Mouse (Mus musculus) G1E-ER4 (cell line): ENCODE data around the gene Fchsd2. TPM values are rescaled to one million over a fixed set of nuclear protein-coding genes. Genes with fewer than 3 reads are reported as not detected.

Experiments
- GATA1 ChIP-seq: IDR thresholded peaks from one replicate; pipeline ENCODE4 v1.8.0; 2012; ENCODE audit warnings: low read length, inconsistent platforms
- polyA plus RNA-seq: library from polyadenylated mRNA; stranded (reverse); fragments of >175 nt; gene quantifications from 2 replicates; pipeline ENCODE4 v1.2.3, GENCODE M21; 2012

Gene Fchsd2
- polyA plus RNA-seq, 1 experiment: 1.5 TPM

- no peak for TF ChIP-seq GATA1
Observed at GRCm38 (mm10) chr7:101296252-101297022, 203.8 kb downstream of the Fchsd2 start.

GRCm38 (mm10) chr7:101297023-101297405, 204.4 kb downstream of the Fchsd2 start:
- TF ChIP-seq GATA1: no peak

GRCm38 (mm10) chr7:101298375-101298774, 205.7 kb downstream of the Fchsd2 start:
- no peak for TF ChIP-seq GATA1

GRCm38 (mm10) chr7:101301361-101301880, 208.8 kb downstream of the Fchsd2 start:
- TF ChIP-seq GATA1: no peak

GRCm38 (mm10) chr7:101301881-101302456, 209.3 kb downstream of the Fchsd2 start, which contains the start of gene Atg16l2:
Gene Atg16l2 (minus strand): TSS chr7:101302251.
- no peak for TF ChIP-seq GATA1

- TF ChIP-seq GATA1: no peak
Observed at GRCm38 (mm10) chr7:101302691-101303090, 210.0 kb downstream of the Fchsd2 start.

GRCm38 (mm10) chr7:101306841-101307240, 214.2 kb downstream of the Fchsd2 start:
- no peak for TF ChIP-seq GATA1

- no peak for TF ChIP-seq GATA1
Observed at GRCm38 (mm10) chr7:101309985-101310326, 217.3 kb downstream of the Fchsd2 start.

GRCm38 (mm10) chr7:101310327-101311028, 217.8 kb downstream of the Fchsd2 start:
- no peak for TF ChIP-seq GATA1

- TF ChIP-seq GATA1: no peak
Observed at GRCm38 (mm10) chr7:101311061-101311460, 218.4 kb downstream of the Fchsd2 start.

GRCm38 (mm10) chr7:101313033-101313432, 220.4 kb downstream of the Fchsd2 start:
- TF ChIP-seq GATA1: no peak

- TF ChIP-seq GATA1: no peak
Observed at GRCm38 (mm10) chr7:101314396-101314795, 221.7 kb downstream of the Fchsd2 start.

- TF ChIP-seq GATA1: no peak
Observed at GRCm38 (mm10) chr7:101315699-101316098, 223.0 kb downstream of the Fchsd2 start.

- no peak for TF ChIP-seq GATA1
Observed at GRCm38 (mm10) chr7:101316591-101317001, 223.9 kb downstream of the Fchsd2 start.

- no peak for TF ChIP-seq GATA1
Observed at GRCm38 (mm10) chr7:101317014-101317413, 224.4 kb downstream of the Fchsd2 start, which contains the start of gene Stard10. Gene Stard10 (plus strand): TSS chr7:101317086.

- TF ChIP-seq GATA1: no peak
Observed at GRCm38 (mm10) chr7:101318848-101319247, 226.2 kb downstream of the Fchsd2 start.
